Comparison of ENCODE assay signal across 26 mouse cellular contexts in genomic region chr5:54107069-54107468, GRCm38 (mm10).
"Had no signal": no experiment of that assay in that cellular context is flagged by ENCODE, and none has a peak within 500 bp of the region (broad histone marks: within the 10 kb centered on the region; RNA-seq: fewer than 3 reads in every experiment).

No protein-coding gene starts in this region.

- H3K4me3 ChIP-seq: gastrocnemius, adult 2 months; heart, embryonic 10.5 days; heart, embryonic 12.5 days; hindbrain, embryonic 10.5 days; hindbrain, embryonic 12.5 days; intestine, embryonic 15.5 days; layer of hippocampus, adult 2 months; left cerebral cortex, adult 2 months; limb, embryonic 10.5 days; limb, embryonic 12.5 days; liver, embryonic 13.5 days; liver, embryonic 15.5 days had no signal

- DNase-seq: gastrocnemius, adult 2 months; gastrocnemius, postnatal 10 days; gastrocnemius, postnatal 25 days; heart, adult 18-20 months; heart, postnatal 10 days; heart, postnatal 4 days; kidney, adult 8-10 months; kidney, postnatal 10 days; kidney, postnatal 4 days; liver; liver, embryonic 13.5 days had no signal

- H3K4me1 ChIP-seq: hindbrain, embryonic 10.5 days; hindbrain, embryonic 12.5 days; intestine, embryonic 15.5 days; limb, embryonic 10.5 days; limb, embryonic 12.5 days; liver, embryonic 13.5 days; liver, embryonic 15.5 days had no signal

- H3K27ac ChIP-seq: gastrocnemius, adult 2 months; heart, embryonic 10.5 days; hindbrain, embryonic 10.5 days; hindbrain, embryonic 12.5 days; hindbrain, embryonic 14.5 days; intestine, embryonic 15.5 days; layer of hippocampus, adult 2 months; left cerebral cortex, adult 2 months; limb, embryonic 10.5 days; limb, embryonic 12.5 days; liver, embryonic 13.5 days; liver, embryonic 15.5 days had no signal

- H3K36me3 ChIP-seq: liver, embryonic 13.5 days had no signal

- H3K4me2 ChIP-seq: heart, embryonic 12.5 days; hindbrain, embryonic 12.5 days; hindbrain, embryonic 14.5 days; intestine, embryonic 15.5 days; limb, embryonic 12.5 days; liver, embryonic 11.5 days; liver, embryonic 13.5 days; liver, embryonic 15.5 days had no signal

- H3K9ac ChIP-seq: heart, embryonic 12.5 days; hindbrain, embryonic 12.5 days; hindbrain, embryonic 14.5 days; intestine, embryonic 15.5 days; limb, embryonic 12.5 days; liver, embryonic 13.5 days; liver, embryonic 15.5 days had no signal

- H3K27me3 ChIP-seq: heart, embryonic 12.5 days; hindbrain, embryonic 12.5 days; intestine, embryonic 15.5 days; limb, embryonic 12.5 days; liver, embryonic 13.5 days; liver, embryonic 15.5 days had no signal

- H3K9me3 ChIP-seq: heart, embryonic 10.5 days; heart, embryonic 12.5 days; hindbrain, embryonic 10.5 days; hindbrain, embryonic 12.5 days; intestine, embryonic 15.5 days; limb, embryonic 10.5 days; limb, embryonic 12.5 days; liver, embryonic 13.5 days; liver, embryonic 15.5 days had no signal

- ATAC-seq: hindbrain, embryonic 16.5 days; inflammation-experienced regulatory T-cells, adult 6 months; intestine, embryonic 15.5 days; intestine, postnatal 0 days had no signal
